Mouse (Mus musculus) testis, adult 2 months (tissue): ENCODE data around the gene Ints7. TPM values are rescaled to one million over a fixed set of nuclear protein-coding genes. Genes with fewer than 3 reads are reported as not detected.

ENCODE experiments used
- H3K27ac ChIP-seq: fragments of 200-500 bp; 2 replicates; pipeline ENCODE4 v1.5.1; 2012; ENCODE audit warnings: low read depth, low read length; ENCODE audit not compliant: control insufficient read depth, insufficient read depth
- H3K27me3 ChIP-seq: fragments of 200-500 bp; 2 replicates; pipeline ENCODE4 v1.6.1; 2012; ENCODE audit warnings: mild to moderate bottlenecking, low read length, moderate library complexity; ENCODE audit not compliant: control insufficient read depth, insufficient read depth
- H3K36me3 ChIP-seq: fragments of 200-500 bp; 2 replicates; pipeline ENCODE4 v1.6.1; 2012; ENCODE audit warnings: mild to moderate bottlenecking, low read length; ENCODE audit not compliant: control insufficient read depth, insufficient read depth
- H3K4me1 ChIP-seq: fragments of 200-500 bp; 2 replicates; pipeline ENCODE4 v1.6.1; 2012; ENCODE audit warnings: low read length; ENCODE audit not compliant: control insufficient read depth, insufficient read depth
- H3K4me3 ChIP-seq: fragments of 200-500 bp; 2 replicates; pipeline ENCODE4 v1.5.1; 2012; ENCODE audit warnings: low read depth, mild to moderate bottlenecking, low read length, moderate library complexity, mixed read lengths; ENCODE audit not compliant: control insufficient read depth
- CTCF ChIP-seq: fragments of 200-500 bp; IDR thresholded peaks from 2 replicates; pipeline ENCODE4 v1.5.1; 2012; ENCODE audit warnings: low read depth, mild to moderate bottlenecking, inconsistent platforms, low read length, moderate library complexity; ENCODE audit not compliant: control insufficient read depth, insufficient read depth, insufficient replicate concordance
- POLR2A ChIP-seq: fragments of 200-500 bp; IDR thresholded peaks from 2 replicates; pipeline ENCODE4 v1.6.1; 2012; ENCODE audit warnings: low read depth, mild to moderate bottlenecking, inconsistent platforms, low read length, moderate library complexity; ENCODE audit not compliant: control insufficient read depth
- polyA plus RNA-seq: library from polyadenylated mRNA; depleted of rRNA; stranded (reverse); fragments of >200 nt; gene quantifications from 2 replicates; pipeline ENCODE4 v1.2.3, GENCODE M21; 2012

The Ints7 gene
- polyA plus RNA-seq, 1 experiment = 21.7 TPM

GRCm38 (mm10) chr1:191642903-191643302, 67.5 kb downstream of the Ints7 start:
- no peaks in the 10 kb centered on the region for H3K27me3 ChIP-seq
- no peak overlapping the region for H3K4me3 ChIP-seq
- TF ChIP-seq POLR2A (no peak), CTCF (no peak)
- no peaks in the 10 kb centered on the region for H3K36me3 ChIP-seq
- no peaks in the 10 kb centered on the region for H3K4me1 ChIP-seq
- no peak overlapping the region for H3K27ac ChIP-seq

- no peak for TF ChIP-seq POLR2A
- TF ChIP-seq CTCF = no peak
- Histone ChIP-seq H3K4me3 (peak overlapping the region; percentile 2; the same call in 1 of the 2 replicates), H3K36me3 (no peaks in the 10 kb centered on the region), H3K27ac (no peak overlapping the region), H3K4me1 (no peaks in the 10 kb centered on the region), H3K27me3 (no peaks in the 10 kb centered on the region)
Measured at GRCm38 (mm10) chr1:191645921-191646320, 70.5 kb downstream of the Ints7 start.

GRCm38 (mm10) chr1:191647590-191647989, 72.2 kb downstream of the Ints7 start:
- no peak overlapping the region for H3K4me3 ChIP-seq
- no peaks in the 10 kb centered on the region for H3K27me3 ChIP-seq
- H3K4me1 ChIP-seq = no peaks in the 10 kb centered on the region
- TF ChIP-seq POLR2A (no peak), CTCF (no peak)
- H3K27ac ChIP-seq = no peak overlapping the region
- H3K36me3 ChIP-seq = no peaks in the 10 kb centered on the region

- no peak overlapping the region for H3K27ac ChIP-seq
- TF ChIP-seq CTCF = no peak
- no peak for TF ChIP-seq POLR2A
- H3K4me1 ChIP-seq = no peaks in the 10 kb centered on the region
- H3K36me3 ChIP-seq = no peaks in the 10 kb centered on the region
- no peaks in the 10 kb centered on the region for H3K27me3 ChIP-seq
- no peak overlapping the region for H3K4me3 ChIP-seq
Measured at GRCm38 (mm10) chr1:191659441-191659840, 84.0 kb downstream of the Ints7 start.

- Histone ChIP-seq H3K36me3 (no peaks in the 10 kb centered on the region), H3K27me3 (no peaks in the 10 kb centered on the region), H3K4me1 (no peaks in the 10 kb centered on the region), H3K27ac (no peak overlapping the region), H3K4me3 (no peak overlapping the region)
- no peak for TF ChIP-seq CTCF
- no peak for TF ChIP-seq POLR2A
Measured at GRCm38 (mm10) chr1:191661019-191661796, 85.8 kb downstream of the Ints7 start.

- H3K4me3 ChIP-seq = no peak overlapping the region
- no peaks in the 10 kb centered on the region for H3K4me1 ChIP-seq
- no peaks in the 10 kb centered on the region for H3K27me3 ChIP-seq
- TF ChIP-seq CTCF = no peak
- TF ChIP-seq POLR2A = no peak
- H3K36me3 ChIP-seq = no peaks in the 10 kb centered on the region
- no peak overlapping the region for H3K27ac ChIP-seq
Measured at GRCm38 (mm10) chr1:191662178-191662898, 86.9 kb downstream of the Ints7 start.

- no peak overlapping the region for H3K27ac ChIP-seq
- H3K4me3 ChIP-seq = no peak overlapping the region
- TF ChIP-seq POLR2A (no peak), CTCF (no peak)
- no peaks in the 10 kb centered on the region for H3K27me3 ChIP-seq
- no peaks in the 10 kb centered on the region for H3K4me1 ChIP-seq
- H3K36me3 ChIP-seq = no peaks in the 10 kb centered on the region
Measured at GRCm38 (mm10) chr1:191662899-191663500, 87.6 kb downstream of the Ints7 start.
